Mouse (Mus musculus) telencephalon, adult 2 months (tissue): Measurements from ENCODE around the gene Mx1.
A peak's percentile ranks its signal among the peaks of the same experiment; 100 is the strongest.

Experiments used
- DNase-seq: peaks from one replicate; pipeline ENCODE4 v3.0.0-alpha.2; 2011; ENCODE audit warnings: low read depth, low spot score

The Mx1 gene

GRCm38 (mm10) chr16:97447386-97447785 is 15.3 kb downstream of the Mx1 start:
- DNase-seq = no peak

GRCm38 (mm10) chr16:97443670-97444263 is 18.9 kb downstream of the Mx1 start:
- DNase-seq = no peak

- no peak for DNase-seq
Observed at GRCm38 (mm10) chr16:97441967-97442366, 20.7 kb downstream of the Mx1 start.

GRCm38 (mm10) chr16:97438191-97438590 is 24.5 kb downstream of the Mx1 start:
- DNase-seq = no peak

- DNase-seq = no peak
Observed at GRCm38 (mm10) chr16:97437448-97438056, 25.2 kb downstream of the Mx1 start.

- no peak for DNase-seq
Observed at GRCm38 (mm10) chr16:97434206-97434605, 28.5 kb downstream of the Mx1 start.

- DNase-seq = no peak
Observed at GRCm38 (mm10) chr16:97431328-97431727, 31.4 kb downstream of the Mx1 start.

- peak; percentile 85 for DNase-seq
Observed at GRCm38 (mm10) chr16:97430091-97430490, 32.6 kb downstream of the Mx1 start.

GRCm38 (mm10) chr16:97428026-97428425 is 34.7 kb downstream of the Mx1 start:
- DNase-seq = no peak

- DNase-seq = no peak
Observed at GRCm38 (mm10) chr16:97423627-97424026, 39.1 kb downstream of the Mx1 start.

GRCm38 (mm10) chr16:97421671-97422070 is 41.0 kb downstream of the Mx1 start:
- no peak for DNase-seq

GRCm38 (mm10) chr16:97418749-97419453 is 43.8 kb downstream of the Mx1 start:
- peak; percentile 70 for DNase-seq

- no peak for DNase-seq
Observed at GRCm38 (mm10) chr16:97417896-97418542, 44.7 kb downstream of the Mx1 start.

GRCm38 (mm10) chr16:97405476-97406012 is 57.2 kb downstream of the Mx1 start:
- no peak for DNase-seq

- no peak for DNase-seq
Observed at GRCm38 (mm10) chr16:97402213-97402785, 60.4 kb downstream of the Mx1 start.

- DNase-seq = no peak
Observed at GRCm38 (mm10) chr16:97401741-97402140, 61.0 kb downstream of the Mx1 start.

- DNase-seq = no peak
Observed at GRCm38 (mm10) chr16:97399991-97400390, 62.7 kb downstream of the Mx1 start.

GRCm38 (mm10) chr16:97397945-97398531 is 64.7 kb downstream of the Mx1 start:
- no peak for DNase-seq
